Mouse (Mus musculus) hindbrain, embryonic 12.5 days (tissue): ENCODE measurements around the gene Lhfp. TPM values are rescaled to one million over a fixed set of nuclear protein-coding genes. Genes with fewer than 3 reads are reported as not detected.

ENCODE experiments used
- ATAC-seq: fragments of 200-750 bp; cut with Nextera tagmentation; 2 replicates; pipeline ENCODE4 v1.8.0; 2017; ENCODE audit warnings: moderate TSS enrichment; ENCODE audit not compliant: low FRiP score
- H3K27ac ChIP-seq: fragments of 300-500 bp; sonication (generic); 2 replicates; pipeline ENCODE4 v1.5.1; 2016; ENCODE audit warnings: mild to moderate bottlenecking
- H3K27me3 ChIP-seq: fragments of 300-500 bp; sonication (generic); 2 replicates; pipeline ENCODE4 v1.6.1; 2016; ENCODE audit warnings: mild to moderate bottlenecking
- H3K36me3 ChIP-seq: fragments of 300-500 bp; sonication (generic); 2 replicates; pipeline ENCODE4 v1.6.1; 2016; ENCODE audit warnings: mild to moderate bottlenecking
- H3K4me1 ChIP-seq: fragments of 300-500 bp; sonication (generic); 2 replicates; pipeline ENCODE4 v1.6.1; 2016
- H3K4me2 ChIP-seq: fragments of 300-500 bp; sonication (generic); replicated peaks from 2 replicates; pipeline ENCODE4 v1.6.1; 2016; ENCODE audit warnings: mild to moderate bottlenecking
- H3K4me3 ChIP-seq: fragments of 300-500 bp; sonication (generic); 2 replicates; pipeline ENCODE4 v1.5.1; 2016; ENCODE audit warnings: mild to moderate bottlenecking
- H3K9ac ChIP-seq: fragments of 300-500 bp; sonication (generic); 2 replicates; pipeline ENCODE4 v1.6.1; 2016; ENCODE audit warnings: mild to moderate bottlenecking, moderate library complexity
- H3K9me3 ChIP-seq: fragments of 300-500 bp; sonication (generic); replicated peaks from 2 replicates; pipeline ENCODE4 v1.6.1; 2016; ENCODE audit warnings: mild to moderate bottlenecking
- WGBS: fragments of 180-500 bp; shearing (Covaris S2); methylation state at CpG from one replicate; pipeline ENCODE4 v1.1.7; 2016; 5-methylcytosine and 5-hydroxymethylcytosine counted together
- polyA plus RNA-seq: library from polyadenylated mRNA; unstranded; fragments of >200 nt; fragmentation: Nextera tagmentation; extraction: Ambion mirVana; gene quantifications from 2 replicates; pipeline ENCODE4 v1.2.1, GENCODE M21; 2016

Lhfp gene
- polyA plus RNA-seq, 1 experiment from 2014 or later: 64.2 TPM

GRCm38 (mm10) chr3:53027333-53027732 is 14.0 kb upstream of the Lhfp start:
- Histone ChIP-seq H3K4me1 (no peaks in the 10 kb centered on the region), H3K9ac (no peak overlapping the region), H3K27me3 (no peaks in the 10 kb centered on the region), H3K4me2 (no peak overlapping the region), H3K36me3 (no peaks in the 10 kb centered on the region), H3K4me3 (no peak overlapping the region), H3K9me3 (no peaks in the 10 kb centered on the region), H3K27ac (no peak overlapping the region)
- WGBS: 84% methylated on average over 4 of the region's 4 CpGs
- ATAC-seq: no peak

- no peaks in the 10 kb centered on the region for H3K27me3 ChIP-seq
- no peak overlapping the region for H3K4me2 ChIP-seq
- no peaks in the 10 kb centered on the region for H3K9me3 ChIP-seq
- no peak overlapping the region for H3K9ac ChIP-seq
- H3K27ac ChIP-seq: no peak overlapping the region
- WGBS: 21% methylated on average over 7 of the region's 7 CpGs
- ATAC-seq: no peak
- no peak overlapping the region for H3K4me3 ChIP-seq
- H3K36me3 ChIP-seq: no peaks in the 10 kb centered on the region
- H3K4me1 ChIP-seq: no peaks in the 10 kb centered on the region
Observed at GRCm38 (mm10) chr3:53029046-53029445, 12.3 kb upstream of the Lhfp start.

DNA sequence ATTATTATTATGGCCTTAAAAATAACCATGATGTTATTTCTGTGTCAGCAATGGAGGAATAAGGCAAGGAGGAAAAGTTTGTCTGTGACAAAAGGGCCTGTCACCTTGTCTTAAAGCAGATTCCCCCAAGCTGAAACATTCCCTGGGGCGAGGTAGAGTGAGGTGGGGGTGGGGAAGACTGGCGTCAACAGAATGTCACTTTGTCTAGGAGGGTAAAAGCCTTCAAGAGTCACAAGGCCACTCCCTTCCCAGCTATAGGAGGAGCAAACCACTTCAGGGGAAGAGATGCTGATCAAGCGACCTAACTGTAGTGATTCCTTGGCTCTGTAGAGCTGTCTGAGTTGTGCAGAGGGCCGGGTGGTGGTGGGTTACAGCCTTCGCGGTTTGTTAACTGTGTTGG is 9.7 kb upstream of the Lhfp start:
- Histone ChIP-seq H3K27ac (no peak overlapping the region), H3K4me3 (no peak overlapping the region), H3K9me3 (no peaks in the 10 kb centered on the region), H3K9ac (no peak overlapping the region), H3K4me2 (no peak overlapping the region), H3K27me3 (0 out of 2 replicates have a peak, but pooled peaks cover 4% of the 10 kb centered on the region), H3K4me1 (no peaks in the 10 kb centered on the region), H3K36me3 (no peaks in the 10 kb centered on the region)
- ATAC-seq: no peak
- 42% methylated on average over 6 of the region's 6 CpGs for WGBS

DNA sequence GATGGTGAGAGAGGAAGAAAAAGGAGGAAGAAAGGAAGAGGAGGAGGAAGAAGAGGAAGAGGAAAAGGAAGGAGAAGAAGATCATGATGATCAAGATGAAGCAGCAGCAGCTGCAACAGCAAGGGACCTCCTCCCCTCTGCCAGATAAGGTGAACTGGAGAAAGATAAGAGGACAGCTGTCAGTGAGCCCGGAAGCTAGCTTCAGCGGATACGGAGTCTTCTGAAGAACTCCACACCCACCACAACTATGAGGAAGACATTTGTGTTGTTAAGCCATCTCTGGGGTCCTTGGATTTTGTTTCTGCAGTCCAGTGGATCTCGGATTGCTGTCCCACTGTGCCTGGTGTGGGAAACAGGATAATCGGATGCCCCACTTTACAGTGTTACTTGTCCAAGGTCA is 8.9 kb upstream of the Lhfp start:
- no peak overlapping the region for H3K27ac ChIP-seq
- WGBS: 63% methylated on average over 5 of the region's 5 CpGs

DNA sequence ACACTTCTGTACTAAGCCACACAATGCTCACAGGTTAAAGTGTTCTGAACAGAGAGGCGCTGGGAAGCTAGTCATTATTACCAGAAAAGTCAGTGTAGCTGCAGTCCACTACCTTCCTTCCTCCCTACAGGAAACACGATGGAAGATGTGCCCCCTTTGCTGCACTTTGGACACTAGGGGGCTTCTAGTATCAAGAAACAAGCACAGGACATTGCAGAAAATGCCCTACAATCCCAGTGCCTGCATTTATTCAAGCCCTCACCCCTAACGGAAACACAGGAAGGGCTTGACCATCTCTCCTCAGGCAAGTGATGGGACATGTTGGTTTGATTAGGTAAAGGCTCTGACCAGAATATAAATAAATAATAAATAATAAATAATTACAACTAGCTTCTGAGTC is 7.9 kb upstream of the Lhfp start:
- H3K27me3 ChIP-seq: 0 out of 2 replicates have a peak, but pooled peaks cover 4% of the 10 kb centered on the region
- no peak overlapping the region for H3K4me3 ChIP-seq
- no peaks in the 10 kb centered on the region for H3K4me1 ChIP-seq
- H3K36me3 ChIP-seq: no peaks in the 10 kb centered on the region
- no peak overlapping the region for H3K4me2 ChIP-seq
- WGBS: 24% methylated on average over 3 of the region's 3 CpGs
- H3K9ac ChIP-seq: no peak overlapping the region
- no peaks in the 10 kb centered on the region for H3K9me3 ChIP-seq
- ATAC-seq: no peak
- no peak overlapping the region for H3K27ac ChIP-seq

More for the DNA sequence above, 8.9 kb upstream of the Lhfp start:
- Histone ChIP-seq H3K4me3 (no peak overlapping the region), H3K36me3 (no peaks in the 10 kb centered on the region), H3K4me1 (no peaks in the 10 kb centered on the region), H3K9ac (no peak overlapping the region), H3K4me2 (no peak overlapping the region), H3K9me3 (no peaks in the 10 kb centered on the region), H3K27me3 (0 out of 2 replicates have a peak, but pooled peaks cover 4% of the 10 kb centered on the region)
- no peak for ATAC-seq

DNA sequence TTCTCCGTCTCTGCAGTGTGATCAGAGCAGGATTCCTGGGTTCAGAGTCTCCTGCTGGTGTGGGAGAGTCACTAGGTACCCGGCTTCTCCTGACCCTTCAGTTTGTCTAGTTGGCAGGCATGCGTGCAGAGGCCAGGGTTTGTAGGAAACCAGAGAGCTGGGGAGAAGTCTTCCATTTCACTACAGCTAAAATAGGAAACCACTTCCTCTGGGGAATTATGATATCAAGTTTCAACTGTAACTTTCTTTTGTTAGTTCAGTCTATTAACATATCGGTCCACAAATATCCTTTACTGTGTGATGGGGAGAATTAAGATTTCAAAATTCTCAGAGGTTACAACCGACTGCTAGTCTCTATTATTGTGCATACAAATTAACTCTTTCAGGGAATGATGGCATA is 5.3 kb upstream of the Lhfp start:
- H3K27ac ChIP-seq: no peak overlapping the region
- H3K36me3 ChIP-seq: no peaks in the 10 kb centered on the region
- no peak overlapping the region for H3K4me3 ChIP-seq
- 0 out of 2 replicates have a peak, but pooled peaks cover 6% of the 10 kb centered on the region for H3K4me1 ChIP-seq
- H3K9me3 ChIP-seq: no peaks in the 10 kb centered on the region
- H3K9ac ChIP-seq: no peak overlapping the region
- 78% methylated on average over 5 of the region's 5 CpGs for WGBS
- H3K27me3 ChIP-seq: 0 out of 2 replicates have a peak, but pooled peaks cover 4% of the 10 kb centered on the region
- H3K4me2 ChIP-seq: no peak overlapping the region
- no peak for ATAC-seq

DNA sequence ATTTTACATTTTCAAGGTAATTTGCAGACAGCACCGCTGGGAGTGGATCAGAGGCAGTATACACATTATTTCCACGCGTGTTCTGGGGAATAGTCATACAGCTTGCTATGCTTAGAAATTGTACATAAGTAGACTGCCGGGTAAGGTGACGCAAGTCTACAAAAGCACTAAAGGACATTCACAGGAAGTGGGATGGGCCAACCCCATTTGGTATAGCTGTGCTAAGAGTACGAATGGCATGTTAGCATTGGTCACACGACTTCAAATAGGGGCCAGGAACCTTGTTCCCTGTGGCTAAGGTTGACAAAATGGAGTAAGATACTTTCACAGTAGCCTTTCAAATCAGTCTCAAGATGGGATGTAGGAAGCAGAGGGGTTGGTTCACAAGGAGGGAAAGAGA is 4.4 kb upstream of the Lhfp start:
- Histone ChIP-seq H3K4me1 (peaks cover 6% of the 10 kb centered on the region; the same call in 1 of the 2 replicates), H3K4me3 (no peak overlapping the region), H3K9me3 (no peaks in the 10 kb centered on the region)

DNA sequence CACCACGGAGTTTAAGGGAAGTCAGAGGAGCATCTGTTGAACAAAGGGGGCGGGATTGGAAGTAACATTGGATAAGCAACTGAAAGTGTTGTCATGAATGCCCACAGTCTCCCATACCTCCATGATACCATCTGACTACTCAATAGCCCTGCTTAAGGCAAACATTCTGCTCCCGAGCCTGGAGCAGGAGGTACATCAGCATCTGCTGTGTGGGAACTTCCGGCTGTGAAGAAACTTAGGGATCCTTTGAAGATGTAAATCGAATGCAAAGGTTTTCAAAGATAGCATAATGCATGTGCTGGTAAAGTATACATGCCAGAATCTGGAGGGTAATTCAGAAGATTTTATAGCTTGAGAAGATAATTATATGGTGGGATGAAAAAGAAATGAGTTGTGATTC is 2.4 kb upstream of the Lhfp start:
- Histone ChIP-seq H3K9me3 (no peaks in the 10 kb centered on the region), H3K4me1 (peaks cover 16% of the 10 kb centered on the region), H3K27me3 (peaks cover 9% of the 10 kb centered on the region; the same call in 1 of the 2 replicates), H3K4me3 (no peak overlapping the region), H3K27ac (no peak overlapping the region), H3K36me3 (no peaks in the 10 kb centered on the region), H3K4me2 (no peak overlapping the region), H3K9ac (no peak overlapping the region)
- ATAC-seq: no peak
- 76% methylated on average over 5 of the region's 5 CpGs for WGBS

More for the DNA sequence above, 4.4 kb upstream of the Lhfp start:
- ATAC-seq: no peak
- no peak overlapping the region for H3K27ac ChIP-seq
- 0 out of 2 replicates have a peak, but pooled peaks cover 4% of the 10 kb centered on the region for H3K27me3 ChIP-seq
- H3K9ac ChIP-seq: no peak overlapping the region
- 88% methylated on average over 7 of the region's 7 CpGs for whole genome bisulfite sequencing
- H3K4me2 ChIP-seq: no peak overlapping the region
- H3K36me3 ChIP-seq: no peaks in the 10 kb centered on the region

- WGBS: 76% methylated on average over 8 of the region's 8 CpGs
- H3K27me3 ChIP-seq: peaks cover 6% of the 10 kb centered on the region; the same call in 1 of the 2 replicates
- no peak overlapping the region for H3K9ac ChIP-seq
- H3K9me3 ChIP-seq: no peaks in the 10 kb centered on the region
- H3K27ac ChIP-seq: no peak overlapping the region
- H3K4me3 ChIP-seq: no peak overlapping the region
- no peaks in the 10 kb centered on the region for H3K36me3 ChIP-seq
- no peak overlapping the region for H3K4me2 ChIP-seq
- ATAC-seq: no peak
- peaks cover 18% of the 10 kb centered on the region for H3K4me1 ChIP-seq
Observed at GRCm38 (mm10) chr3:53039746-53040145, 1.6 kb upstream of the Lhfp start.

DNA sequence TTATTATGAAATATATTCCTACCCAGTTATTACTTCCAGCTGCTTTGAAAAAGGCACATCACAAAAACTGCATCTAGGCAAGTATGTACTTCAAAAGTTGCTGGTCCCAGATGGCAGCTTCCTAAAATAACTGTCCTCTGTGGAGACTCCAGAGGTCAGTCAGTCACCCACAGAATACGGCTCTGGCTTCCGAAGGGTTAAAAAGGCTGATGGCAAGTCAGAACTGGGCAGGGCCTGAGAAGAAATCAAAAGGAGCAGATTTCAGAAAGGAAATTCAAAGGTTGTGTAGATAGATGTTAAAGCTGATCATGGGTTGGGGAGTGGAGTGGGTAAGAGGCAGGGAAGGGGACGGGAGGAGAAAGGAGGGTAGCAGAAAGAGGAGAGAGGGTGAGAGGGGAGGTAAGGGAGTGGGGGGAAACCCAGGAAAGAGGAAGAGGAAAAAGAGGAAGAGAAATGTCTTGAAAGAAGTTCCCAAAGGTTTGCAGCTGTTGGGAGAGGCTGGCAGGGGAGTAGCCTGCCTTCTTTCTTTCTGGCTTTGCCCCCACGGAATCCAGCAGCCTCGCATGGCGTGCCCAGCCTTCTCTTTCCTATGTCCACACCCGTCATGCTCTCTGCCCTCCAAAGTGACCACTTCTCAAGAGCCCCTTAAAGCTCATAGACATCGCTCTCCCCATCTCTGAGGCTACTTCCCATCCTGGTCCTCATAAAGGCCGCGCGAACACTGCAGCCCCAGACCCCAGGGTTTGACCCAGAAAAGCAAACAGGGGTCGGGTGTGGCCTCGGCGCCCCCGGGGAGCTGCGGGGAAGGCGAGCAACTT is 526 bp upstream of the Lhfp start:
- ATAC-seq: 0 out of 2 replicates have a peak, but pooled peaks have one; percentile 1
- 5% methylated on average over 17 of the region's 17 CpGs for WGBS
- H3K9ac ChIP-seq: peak overlapping the region; percentile 67
- no peak overlapping the region for H3K27ac ChIP-seq
- H3K9me3 ChIP-seq: no peaks in the 10 kb centered on the region
- H3K36me3 ChIP-seq: no peaks in the 10 kb centered on the region
- H3K4me1 ChIP-seq: peaks cover 24% of the 10 kb centered on the region
- peaks cover 6% of the 10 kb centered on the region; the same call in 1 of the 2 replicates for H3K27me3 ChIP-seq
- peak overlapping the region; percentile 66 for H3K4me3 ChIP-seq
- peak overlapping the region; percentile 64 for H3K4me2 ChIP-seq

DNA sequence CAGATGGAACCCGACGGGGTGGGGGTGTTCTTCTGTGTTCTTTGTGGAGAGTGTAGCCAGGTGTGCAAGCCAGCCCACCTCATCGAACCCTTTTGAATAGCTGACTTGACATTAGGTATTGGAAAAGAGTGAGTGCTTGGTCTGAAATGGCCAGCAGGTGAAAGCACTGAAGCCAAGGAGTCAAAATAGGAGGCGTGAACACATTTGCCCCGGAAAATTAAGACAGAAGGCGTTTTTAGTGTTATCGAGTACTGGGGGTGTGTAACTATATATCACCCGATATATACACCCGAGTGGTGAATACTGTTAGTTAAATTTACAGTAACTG is 876 bp downstream of the Lhfp start:
- H3K9ac ChIP-seq: peak overlapping the region; percentile 67
- H3K4me1 ChIP-seq: peaks cover 27% of the 10 kb centered on the region
- H3K27ac ChIP-seq: peak overlapping the region; percentile 71; the same call in 1 of the 2 replicates
- peak overlapping the region; percentile 64 for H3K4me2 ChIP-seq
- no peaks in the 10 kb centered on the region for H3K9me3 ChIP-seq
- H3K27me3 ChIP-seq: peaks cover 6% of the 10 kb centered on the region; the same call in 1 of the 2 replicates
- H3K36me3 ChIP-seq: no peaks in the 10 kb centered on the region
- no peak for ATAC-seq
- H3K4me3 ChIP-seq: peak overlapping the region; percentile 66
- WGBS: 24% methylated on average over 9 of the region's 9 CpGs

- Histone ChIP-seq H3K27ac (no peak overlapping the region), H3K9me3 (no peaks in the 10 kb centered on the region), H3K27me3 (peaks cover 6% of the 10 kb centered on the region; the same call in 1 of the 2 replicates), H3K4me3 (peak overlapping the region; percentile 66), H3K9ac (peak overlapping the region; percentile 35; the same call in 1 of the 2 replicates), H3K4me2 (peak overlapping the region; percentile 64), H3K4me1 (peaks cover 27% of the 10 kb centered on the region), H3K36me3 (no peaks in the 10 kb centered on the region)
- ATAC-seq: no peak
- 88% methylated on average over 13 of the region's 13 CpGs for WGBS
Observed at GRCm38 (mm10) chr3:53043206-53043780, 2.0 kb downstream of the Lhfp start.
